Mouse (Mus musculus) olfactory bulb, adult 2 months (tissue): ENCODE data around the gene Rbfox3.

Source experiments
- CTCF ChIP-seq: fragments of 200-500 bp; IDR thresholded peaks from 2 replicates; pipeline ENCODE4 v1.5.1; 2012; ENCODE audit warnings: low read depth, mild to moderate bottlenecking, low read length, moderate library complexity; ENCODE audit not compliant: insufficient read depth
- POLR2A ChIP-seq: fragments of 200-500 bp; IDR thresholded peaks from 2 replicates; pipeline ENCODE4 v1.6.1; 2012; ENCODE audit warnings: mild to moderate bottlenecking, low read depth, low read length, moderate library complexity; ENCODE audit not compliant: insufficient read depth

DNA sequence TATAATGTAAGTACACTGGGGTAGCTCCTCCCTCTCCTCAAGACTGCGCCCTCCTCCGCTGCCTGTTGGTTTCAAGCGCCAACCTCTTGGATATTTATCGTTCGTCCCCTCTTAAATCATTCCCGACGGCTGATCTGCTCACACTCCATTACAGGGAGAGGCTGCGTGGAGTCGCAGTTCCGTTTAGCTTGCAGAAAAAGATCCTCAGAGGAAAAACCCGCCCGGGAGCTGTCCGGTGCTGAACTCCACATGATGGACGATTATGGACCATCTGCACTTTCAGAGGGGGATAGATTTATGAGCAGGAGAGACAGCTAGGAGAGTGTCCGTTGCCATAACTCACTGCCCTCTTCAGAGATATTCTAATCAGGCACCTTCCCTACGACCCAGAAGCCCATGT lies 226.0 kb downstream of the Rbfox3 start:
- TF ChIP-seq POLR2A (no peak), CTCF (no peak)
